18 mouse cellular contexts compared by ENCODE assay signal in genomic region chr7:66968661-66969060, GRCm38 (mm10).
DNase-seq lines count a peak whose midpoint lies in the region; ATAC-seq and TF ChIP-seq lines count a peak whose summit lies in the region.
"Had no signal": no experiment of that assay in that cellular context is flagged by ENCODE, and none has a peak within 500 bp of the region (broad histone marks: within the 10 kb centered on the region; RNA-seq: fewer than 3 reads in every experiment).

No protein-coding gene starts in this region.

- no peak for TF ChIP-seq EP300 in heart, postnatal 0 days (IDR thresholded peaks at IDR 0.05; ENCODE audit: low read depth)

- no peaks in the 10 kb centered on the region for H3K27me3 ChIP-seq in heart, embryonic 15.5 days
- H3K27me3 ChIP-seq in lung, embryonic 15.5 days: no peaks in the 10 kb centered on the region
- H3K27me3 ChIP-seq in heart, postnatal 0 days (ENCODE audit: control insufficient read depth, insufficient read depth, low read length): no peaks in the 10 kb centered on the region
- H3K27me3 ChIP-seq in intestine, embryonic 15.5 days (replicated peaks): no peaks in the 10 kb centered on the region
- H3K27me3 ChIP-seq: liver, embryonic 12.5 days; midbrain, embryonic 12.5 days had no signal

- H3K4me2 ChIP-seq in heart, embryonic 15.5 days: no peak overlapping the region
- H3K4me2 ChIP-seq in lung, embryonic 15.5 days: no peak overlapping the region
- no peak overlapping the region for H3K4me2 ChIP-seq in heart, postnatal 0 days (ENCODE audit: low read depth, low read length)
- H3K4me2 ChIP-seq in intestine, embryonic 15.5 days (replicated peaks): no peak overlapping the region
- H3K4me2 ChIP-seq: liver, embryonic 12.5 days; midbrain, embryonic 12.5 days had no signal

- H3K27ac ChIP-seq in heart, embryonic 15.5 days: peak overlapping the region; percentile 23
- H3K27ac ChIP-seq in lung, embryonic 15.5 days: 0 out of 2 replicates have a peak overlapping the region, but pooled peaks have one; percentile 22
- no peak overlapping the region for H3K27ac ChIP-seq in heart, postnatal 0 days (ENCODE audit: low read depth)
- peak overlapping the region; percentile 29; the same call in 1 of the 2 replicates for H3K27ac ChIP-seq in intestine, embryonic 15.5 days
- H3K27ac ChIP-seq: liver, embryonic 12.5 days; macrophage; midbrain, embryonic 12.5 days had no signal

- no peaks in the 10 kb centered on the region for H3K9me3 ChIP-seq in heart, embryonic 15.5 days (replicated peaks)
- no peaks in the 10 kb centered on the region for H3K9me3 ChIP-seq in lung, embryonic 15.5 days
- no peaks in the 10 kb centered on the region for H3K9me3 ChIP-seq in heart, postnatal 0 days (replicated peaks; ENCODE audit: control insufficient read depth, low read length)
- no peaks in the 10 kb centered on the region for H3K9me3 ChIP-seq in intestine, embryonic 15.5 days
- H3K9me3 ChIP-seq: liver, embryonic 12.5 days; midbrain, embryonic 12.5 days had no signal

- ATAC-seq in heart, embryonic 15.5 days (replicated peaks; ENCODE audit: insufficient number of reproducible peaks, insufficient read depth, low FRiP score, low read depth): 0 out of 2 replicates have a peak, but pooled peaks have one; percentile 32
- ATAC-seq in lung, embryonic 15.5 days (ENCODE audit: borderline replicate concordance, extremely low read depth, low FRiP score, low TSS enrichment): no peak
- ATAC-seq in heart, postnatal 0 days (ENCODE audit: insufficient read depth, low read depth): peak; percentile 40; the same call in 1 of the 2 replicates
- no peak for ATAC-seq in intestine, embryonic 15.5 days
- ATAC-seq: activated CD4-positive, CD25-positive, alpha-beta regulatory T cell, adult 4 months; Patski had no signal

- no peak overlapping the region for H3K9ac ChIP-seq in heart, embryonic 15.5 days
- H3K9ac ChIP-seq in lung, embryonic 15.5 days: no peak overlapping the region
- no peak overlapping the region for H3K9ac ChIP-seq in heart, postnatal 0 days (replicated peaks; ENCODE audit: low read depth, low read length)
- H3K9ac ChIP-seq in intestine, embryonic 15.5 days: no peak overlapping the region
- H3K9ac ChIP-seq: liver, embryonic 12.5 days; midbrain, embryonic 12.5 days had no signal

- peaks cover 37% of the 10 kb centered on the region for H3K4me1 ChIP-seq in heart, embryonic 15.5 days (replicated peaks)
- peaks cover 47% of the 10 kb centered on the region for H3K4me1 ChIP-seq in lung, embryonic 15.5 days
- H3K4me1 ChIP-seq in heart, postnatal 0 days (ENCODE audit: control insufficient read depth, insufficient read depth): peaks cover 16% of the 10 kb centered on the region; the same call in 1 of the 2 replicates
- H3K4me1 ChIP-seq in intestine, embryonic 15.5 days (replicated peaks): peaks cover 17% of the 10 kb centered on the region

- intact Hi-C loops in heart, postnatal 36 days (cut with DNase I): no loop called here

- H3K36me3 ChIP-seq in heart, embryonic 15.5 days: no peaks in the 10 kb centered on the region
- no peaks in the 10 kb centered on the region for H3K36me3 ChIP-seq in lung, embryonic 15.5 days
- no peaks in the 10 kb centered on the region for H3K36me3 ChIP-seq in heart, postnatal 0 days (replicated peaks; ENCODE audit: control insufficient read depth, insufficient read depth, low read length)
- no peaks in the 10 kb centered on the region for H3K36me3 ChIP-seq in intestine, embryonic 15.5 days
- H3K36me3 ChIP-seq: liver, embryonic 12.5 days; midbrain, embryonic 12.5 days had no signal

- no peak for TF ChIP-seq CTCF in heart, postnatal 0 days (IDR thresholded peaks at IDR 0.05; ENCODE audit: low read depth)

- DNase-seq in heart, postnatal 36 days: no peak
- no peak for DNase-seq in lung, postnatal 4 days
- DNase-seq in heart, postnatal 0 days (ENCODE audit: low spot score): peak; percentile 42
- DNase-seq in urinary bladder, postnatal 25 days (ENCODE audit: low spot score): no peak
- DNase-seq: adrenal gland, postnatal 14 days; cerebellum, adult 11-12 months; cerebellum, postnatal 25 days; gastrocnemius, postnatal 10 days; retina, postnatal 1 day; right cerebral cortex, postnatal 4 days had no signal

- H3K4me3 ChIP-seq in heart, embryonic 15.5 days: no peak overlapping the region
- no peak overlapping the region for H3K4me3 ChIP-seq in lung, embryonic 15.5 days
- no peak overlapping the region for H3K4me3 ChIP-seq in heart, postnatal 0 days (ENCODE audit: low read depth, low read length)
- no peak overlapping the region for H3K4me3 ChIP-seq in intestine, embryonic 15.5 days (replicated peaks)
- H3K4me3 ChIP-seq: liver, embryonic 12.5 days; midbrain, embryonic 12.5 days had no signal

- WGBS in heart, embryonic 15.5 days: 81% methylated on average over 6 of the region's 6 CpGs
- WGBS in lung, embryonic 15.5 days: 61% methylated on average over 6 of the region's 6 CpGs
- WGBS in heart, postnatal 0 days: 66% methylated on average over 6 of the region's 6 CpGs
- 45% methylated on average over 6 of the region's 6 CpGs for WGBS in intestine, embryonic 15.5 days

Comparison
In these comparisons a context has a peak if more than half of its experiments do, and no peak if none do; other contexts are left out.
1. ATAC-seq: peak in heart, embryonic 15.5 days (single experiment) and heart, postnatal 0 days (single experiment); none in lung, embryonic 15.5 days (single experiment) and intestine, embryonic 15.5 days (single experiment).